Mouse (Mus musculus) C2C12 (cell line): ENCODE results near the gene Fn3k. TPM values are rescaled to one million over a fixed set of nuclear protein-coding genes. Genes with fewer than 3 reads are reported as not detected.

ENCODE experiments used
- H3K27me3 ChIP-seq: one replicate; pipeline ENCODE4 v1.6.1; 2011; ENCODE audit not compliant: control insufficient read depth, insufficient read depth, insufficient read length
- H3K36me3 ChIP-seq: one replicate; pipeline ENCODE4 v1.6.1; 2011; ENCODE audit not compliant: control insufficient read depth, insufficient read depth
- H3K4me3 ChIP-seq: one replicate; pipeline ENCODE4 v1.5.1; 2011; ENCODE audit warnings: mild to moderate bottlenecking, control low read depth; ENCODE audit not compliant: poor library complexity, insufficient read depth, severe bottlenecking
- H3K79me2 ChIP-seq: one replicate; pipeline ENCODE4 v1.6.1; 2011; ENCODE audit not compliant: control insufficient read depth, insufficient read depth
- H3K79me3 ChIP-seq: one replicate; pipeline ENCODE4 v1.6.1; 2011; ENCODE audit warnings: low read depth, control low read depth
- H3ac ChIP-seq: one replicate; pipeline ENCODE3; 2011; ENCODE audit warnings: low read depth; ENCODE audit not compliant: control insufficient read depth, insufficient read length
- CEBPB ChIP-seq: IDR thresholded peaks from one replicate; pipeline ENCODE4 v1.6.1; 2011; ENCODE audit warnings: low read depth, mild to moderate bottlenecking, control low read depth, moderate library complexity
- CTCF ChIP-seq: IDR thresholded peaks from one replicate; pipeline ENCODE4 v1.5.1; 2011; ENCODE audit not compliant: control insufficient read depth, insufficient read depth, insufficient read length
- FOSL1 ChIP-seq: IDR thresholded peaks from one replicate; pipeline ENCODE4 v1.8.0; 2011; ENCODE audit warnings: mild to moderate bottlenecking, low read length; ENCODE audit not compliant: poor library complexity, insufficient read depth, severe bottlenecking
- MAX ChIP-seq: IDR thresholded peaks from one replicate; pipeline ENCODE4 v1.6.1; 2011; ENCODE audit warnings: mild to moderate bottlenecking, control low read depth
- MYOD1 ChIP-seq: IDR thresholded peaks from one replicate; pipeline ENCODE4 v1.6.1; 2011; ENCODE audit warnings: low read depth; ENCODE audit not compliant: control insufficient read depth, insufficient read length
- MYOG ChIP-seq: IDR thresholded peaks from one replicate; pipeline ENCODE4 v1.6.1; 2011; ENCODE audit not compliant: control insufficient read depth, insufficient read length; ENCODE audit errors: extremely low read depth
- USF1 ChIP-seq: IDR thresholded peaks from one replicate; pipeline ENCODE4 v1.6.1; 2011; ENCODE audit warnings: low read depth, mild to moderate bottlenecking, control low read depth, moderate library complexity
- polyA plus RNA-seq: library from polyadenylated mRNA; unstranded; fragments of >200 nt; fragmentation: generic; extraction: Trizol; gene quantifications from one replicate; pipeline ENCODE4 v1.2.1, GENCODE M21; 2012; ENCODE audit warnings: missing spikeins

Fn3k gene
- polyA plus RNA-seq, 1 experiment: 0.04 TPM

DNA sequence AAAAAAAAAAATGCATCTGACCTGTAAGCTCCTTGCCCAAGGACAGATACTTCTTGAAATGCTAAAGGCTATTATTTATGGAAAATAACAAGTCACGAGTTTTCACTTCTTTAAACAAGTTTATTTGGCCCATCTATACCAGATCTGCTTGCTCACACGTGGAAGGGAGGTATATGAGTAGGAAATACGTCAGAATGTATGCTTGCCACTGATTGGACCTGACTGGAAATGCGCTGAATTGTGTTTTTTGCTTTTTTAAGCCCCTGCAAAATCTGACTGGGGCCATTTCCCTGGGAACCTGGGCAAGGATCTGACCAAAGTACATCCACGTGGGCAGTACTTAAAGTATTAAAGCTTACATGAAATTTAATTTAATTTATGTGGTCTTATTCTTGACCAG, 14.3 kb upstream of the Fn3k start:
- no peak overlapping the region for H3K4me3 ChIP-seq
- no peak for TF ChIP-seq USF1
- TF ChIP-seq FOSL1: no peak
- no peak for TF ChIP-seq MYOG
- no peak for TF ChIP-seq MYOD1
- TF ChIP-seq MAX: no peak
- no peak for TF ChIP-seq CEBPB
- no peak for TF ChIP-seq CTCF
- no peaks in the 10 kb centered on the region for H3K36me3 ChIP-seq

DNA sequence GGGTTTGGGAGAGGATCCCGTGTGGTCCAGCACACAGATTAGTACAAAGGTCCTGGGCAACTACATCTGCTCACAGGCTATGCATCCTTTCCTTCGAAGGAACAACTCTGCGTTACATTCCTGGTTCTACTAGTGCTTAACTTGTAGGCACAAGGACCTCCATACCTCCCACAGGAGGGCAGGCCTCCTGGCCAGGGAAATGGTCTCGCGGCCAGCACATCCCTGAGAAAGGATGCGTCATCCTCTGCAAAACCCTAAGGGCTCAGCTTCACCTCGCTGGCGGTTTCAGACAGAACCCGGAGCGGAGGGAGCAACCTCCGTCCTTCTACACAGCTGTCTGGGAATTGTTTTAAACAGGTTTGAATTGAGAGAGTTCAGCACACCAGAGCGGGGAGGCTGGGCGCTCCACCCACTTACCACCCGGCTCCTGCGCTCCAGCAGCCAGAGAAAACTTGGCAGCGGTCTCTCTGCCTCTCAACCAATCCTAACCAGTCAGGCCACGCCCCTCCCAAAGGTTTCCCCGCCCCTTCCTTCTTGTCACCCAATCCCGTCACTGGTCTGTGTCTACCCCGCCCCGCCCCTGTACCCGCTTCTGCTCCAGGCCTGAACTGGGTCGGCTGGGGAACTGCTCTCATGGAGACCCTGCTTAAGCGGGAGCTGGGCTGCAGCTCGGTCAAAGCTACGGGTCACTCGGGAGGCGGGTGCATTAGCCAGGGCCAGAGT, 13.7 kb upstream of the Fn3k start, which contains the start of gene Fn3krp:
Gene Fn3krp, plus strand, starts transcription at position 572 of the 723 bp plus-strand sequence.
- no peaks in the 10 kb centered on the region for H3K79me3 ChIP-seq
- peak within 1 kb of the TSS; percentile 74 for H3K4me3 ChIP-seq
- TF ChIP-seq MAX: no peak
- TF ChIP-seq CEBPB: no peak
- TF ChIP-seq FOSL1: no peak
- TF ChIP-seq MYOG: no peak
- TF ChIP-seq CTCF: no peak
- TF ChIP-seq MYOD1: no peak
- no peak for TF ChIP-seq USF1
- H3K27me3 ChIP-seq: no peaks in the 10 kb centered on the region
- no peaks in the 10 kb centered on the region for H3K79me2 ChIP-seq
- peak within 1 kb of the TSS; percentile 67 for H3ac ChIP-seq
- H3K36me3 ChIP-seq: no peaks in the 10 kb centered on the region

More for the DNA sequence above, 14.3 kb upstream of the Fn3k start:
- no peaks in the 10 kb centered on the region for H3K27me3 ChIP-seq
- H3K79me3 ChIP-seq: no peaks in the 10 kb centered on the region
- H3K79me2 ChIP-seq: no peaks in the 10 kb centered on the region
- H3ac ChIP-seq: no peak overlapping the region

DNA sequence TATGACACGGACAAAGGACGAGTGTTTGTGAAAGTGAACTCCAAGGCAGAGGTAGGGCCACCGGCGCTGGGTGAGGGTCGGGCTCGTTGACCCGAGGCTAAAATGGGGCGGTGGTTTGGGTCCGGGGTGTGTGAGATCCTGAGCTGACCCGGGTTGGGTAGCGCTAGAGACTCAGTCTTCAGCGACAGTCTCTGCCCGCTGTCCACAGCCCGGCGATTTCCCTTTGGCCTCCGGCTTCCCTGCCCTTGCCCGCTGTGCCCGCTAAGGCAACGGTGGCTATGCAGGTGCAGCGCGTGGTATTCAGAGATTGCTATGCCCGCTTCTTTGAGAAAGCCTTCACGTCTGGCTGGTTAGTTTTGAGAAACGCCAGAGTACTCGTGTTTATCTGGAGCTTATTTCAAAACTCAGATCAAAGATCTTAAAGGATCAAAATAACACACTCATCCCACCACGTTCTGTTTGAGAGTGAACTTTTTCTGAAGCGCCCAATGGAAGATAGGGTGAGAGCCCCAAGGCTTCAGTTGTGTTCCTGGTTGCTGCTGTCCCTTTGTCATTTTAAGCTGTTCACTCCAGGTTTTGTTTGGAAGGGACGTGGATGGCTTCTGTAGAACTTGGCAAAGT, 13.1 kb upstream of the Fn3k start:
- Histone ChIP-seq H3K27me3 (no peaks in the 10 kb centered on the region), H3K79me2 (no peaks in the 10 kb centered on the region), H3ac (peak overlapping the region; percentile 67), H3K36me3 (no peaks in the 10 kb centered on the region), H3K79me3 (no peaks in the 10 kb centered on the region), H3K4me3 (peak overlapping the region; percentile 74)
- no peak for TF ChIP-seq USF1
- TF ChIP-seq MYOG: no peak
- no peak for TF ChIP-seq MAX
- TF ChIP-seq MYOD1: no peak
- no peak for TF ChIP-seq CTCF
- TF ChIP-seq CEBPB: no peak
- no peak for TF ChIP-seq FOSL1

DNA sequence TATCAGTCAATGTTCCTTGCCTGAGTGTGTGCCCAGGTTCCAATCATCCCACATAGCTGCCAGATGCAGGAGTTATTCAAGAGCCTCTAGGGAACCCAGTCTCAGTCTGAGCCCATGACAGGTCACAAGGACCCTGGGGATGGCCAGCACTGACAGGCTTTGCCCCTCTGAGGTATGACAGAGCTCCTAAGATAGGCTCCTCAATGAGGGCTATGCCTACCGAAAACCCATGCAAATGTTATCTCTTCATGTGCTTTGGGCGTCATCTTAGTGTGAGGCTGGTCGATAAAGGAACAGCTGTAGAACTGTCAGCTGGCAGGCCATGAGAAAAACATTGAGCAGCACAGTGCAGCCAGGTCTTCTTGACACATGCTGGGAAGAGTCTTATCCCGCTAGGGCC, 1.3 kb upstream of the Fn3k start:
- no peak overlapping the region for H3ac ChIP-seq
- no peaks in the 10 kb centered on the region for H3K79me3 ChIP-seq
- TF ChIP-seq MYOD1: no peak
- TF ChIP-seq CTCF: no peak
- TF ChIP-seq MYOG: no peak
- no peak for TF ChIP-seq CEBPB
- TF ChIP-seq MAX: no peak
- TF ChIP-seq USF1: no peak
- no peak for TF ChIP-seq FOSL1
- no peak overlapping the region for H3K4me3 ChIP-seq
- no peaks in the 10 kb centered on the region for H3K27me3 ChIP-seq
- H3K79me2 ChIP-seq: no peaks in the 10 kb centered on the region
- H3K36me3 ChIP-seq: peaks cover 5% of the 10 kb centered on the region

DNA sequence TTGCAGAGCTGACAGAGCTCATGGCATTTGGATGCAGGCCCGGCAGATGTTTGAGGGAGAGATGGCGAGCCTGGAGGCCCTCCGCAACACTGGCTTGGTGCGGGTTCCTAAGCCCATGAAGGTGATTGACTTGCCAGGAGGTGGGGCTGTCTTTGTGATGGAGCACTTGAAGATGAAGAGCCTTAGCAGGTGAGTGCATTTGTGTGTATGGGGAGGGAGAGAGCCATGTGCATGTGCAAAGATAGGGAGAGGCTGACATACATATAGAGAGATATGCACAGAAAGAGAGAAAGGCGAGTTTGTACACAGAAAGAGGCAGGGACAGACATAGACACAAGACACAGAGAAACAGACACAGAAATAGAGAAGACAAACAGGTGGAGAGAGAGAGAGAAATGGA, 2.5 kb downstream of the Fn3k start:
- H3ac ChIP-seq: no peak overlapping the region
- no peak overlapping the region for H3K4me3 ChIP-seq

More for the DNA sequence above, 2.5 kb downstream of the Fn3k start:
- TF ChIP-seq FOSL1: no peak
- no peak for TF ChIP-seq USF1
- TF ChIP-seq CTCF: no peak
- TF ChIP-seq MYOD1: no peak
- TF ChIP-seq CEBPB: no peak
- TF ChIP-seq MAX: no peak
- TF ChIP-seq MYOG: no peak
- no peaks in the 10 kb centered on the region for H3K79me3 ChIP-seq
- no peaks in the 10 kb centered on the region for H3K27me3 ChIP-seq
- H3K79me2 ChIP-seq: no peaks in the 10 kb centered on the region
- no peaks in the 10 kb centered on the region for H3K36me3 ChIP-seq
